Mouse (Mus musculus): ENCODE data around the gene Lancl2.

Gene Lancl2

DNA sequence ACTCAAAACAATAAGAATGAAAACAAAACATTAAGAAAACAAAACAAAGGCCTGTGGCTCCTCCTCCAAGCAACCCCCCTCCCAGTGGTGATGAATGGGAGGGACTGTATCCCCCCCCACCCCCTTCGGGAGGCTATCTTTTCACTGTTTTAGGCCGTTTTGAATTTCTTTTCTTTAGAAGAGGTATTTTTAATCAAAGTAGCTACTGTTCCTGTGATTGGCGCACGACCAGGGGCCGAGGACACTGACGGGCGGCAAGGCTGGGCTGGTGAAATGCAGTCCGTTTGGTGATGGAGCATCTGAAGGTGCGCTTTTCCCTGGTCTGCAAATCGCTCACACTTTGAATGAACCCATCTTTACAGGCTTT, at the start of gene Lancl2:
TSS of gene Lancl2 (plus strand) at position 165 of the 367 bp plus-strand sequence.
- DNase-seq = peak in 1 of 2 experiments; percentile 63

DNA sequence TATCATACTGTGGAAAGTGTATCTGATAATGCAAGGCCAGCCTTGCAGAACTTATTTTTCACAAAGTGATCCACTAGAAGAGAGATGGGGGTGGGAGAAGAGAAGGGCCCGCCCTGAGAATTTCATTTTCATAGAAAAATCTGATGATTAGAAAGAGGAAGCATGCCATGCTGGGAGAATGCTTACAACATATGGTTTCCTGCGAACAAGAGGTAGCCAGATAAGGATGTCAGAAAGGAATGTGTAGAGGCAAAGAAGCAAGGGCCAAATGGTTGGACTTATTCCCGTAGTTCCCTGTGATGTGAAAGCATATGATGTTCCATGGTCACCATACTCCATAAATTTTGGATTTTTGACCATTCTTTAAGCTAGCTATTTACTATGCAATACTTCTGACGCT, 41.0 kb upstream of the Lancl2 start:
- no peak for DNase-seq

DNA sequence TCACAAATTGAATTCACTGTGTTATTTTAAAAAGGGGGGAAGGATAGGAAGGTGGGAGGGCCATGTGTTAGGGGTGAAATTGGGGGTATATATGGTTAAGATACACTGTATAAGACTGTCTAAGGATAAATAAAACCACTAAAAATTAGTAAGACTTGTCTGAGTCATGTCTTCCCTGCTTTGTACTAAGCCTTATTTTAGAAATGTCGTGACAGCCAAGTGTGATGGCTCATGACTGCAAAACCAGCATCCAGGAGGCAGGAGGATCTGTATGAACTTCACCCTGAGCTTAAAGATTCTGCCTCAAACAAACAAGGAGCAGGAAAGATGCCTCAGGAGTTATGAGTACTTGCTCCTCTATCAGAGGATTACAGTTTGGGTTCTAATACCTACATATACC, 18.2 kb upstream of the Lancl2 start:
- DNase-seq = no peak

DNA sequence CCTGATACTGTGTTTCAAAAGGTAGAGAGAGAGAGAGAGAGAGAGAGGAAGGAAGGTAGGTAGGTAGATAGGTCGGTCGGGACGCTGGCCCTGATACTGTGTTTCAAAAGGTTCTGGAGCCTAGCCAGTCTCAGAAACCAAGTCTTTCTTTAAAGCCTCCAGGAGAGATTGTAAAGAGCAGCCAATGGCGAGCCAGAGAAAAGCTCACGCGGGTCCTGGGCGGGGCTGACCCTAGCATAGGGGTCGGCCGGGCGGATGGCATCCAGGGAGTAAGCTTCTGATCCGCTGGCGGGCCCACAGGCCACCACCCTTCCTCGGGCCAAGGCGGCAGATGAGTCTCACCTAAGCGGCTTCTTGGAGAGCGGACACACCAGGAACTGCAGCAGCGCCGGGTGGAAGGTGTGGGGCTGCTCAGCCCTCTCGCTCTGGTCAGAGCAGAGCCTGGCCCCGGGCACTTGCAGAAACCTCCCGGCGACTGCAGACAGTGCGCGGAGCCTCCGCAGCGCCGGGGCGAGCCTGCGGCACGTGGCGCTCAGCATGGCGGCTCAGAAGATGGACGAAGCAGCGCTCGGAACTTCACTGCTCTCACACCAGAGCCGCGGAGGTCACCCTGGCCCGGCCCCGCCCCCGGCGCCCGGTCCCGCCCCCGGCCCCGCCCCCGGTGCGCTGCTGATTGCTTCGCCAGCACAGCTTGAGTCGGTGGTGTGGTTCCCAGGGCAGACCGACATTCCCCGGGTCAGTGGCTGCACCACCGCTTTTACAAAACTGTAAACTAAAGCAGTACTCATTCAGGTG, 10.7 kb upstream of the Lancl2 start, which contains the start of gene Pyurf:
TSS of gene Pyurf (minus strand) at position 612 of the 795 bp plus-strand sequence.
- peak; percentile 93 to 95 for DNase-seq

DNA sequence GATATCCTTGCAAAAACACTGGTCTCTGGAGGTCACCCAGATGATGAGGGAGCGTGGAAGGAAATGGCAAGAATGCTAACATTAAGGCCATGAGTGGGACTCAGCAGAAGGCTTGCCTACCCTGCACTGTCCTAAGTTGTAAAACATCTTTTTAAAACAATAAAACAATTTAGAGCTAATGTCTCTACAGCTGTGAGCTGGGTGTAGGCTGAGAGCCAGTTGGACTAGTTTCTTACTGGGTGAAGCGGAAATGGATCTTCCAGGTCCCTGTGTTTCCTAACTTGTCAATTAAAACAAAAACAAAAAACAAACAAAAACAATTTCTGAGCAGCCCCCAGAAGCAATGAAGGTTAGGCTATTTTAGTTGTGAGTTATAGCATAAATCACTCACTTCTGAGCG, 9.2 kb upstream of the Lancl2 start:
- DNase-seq = no peak

DNA sequence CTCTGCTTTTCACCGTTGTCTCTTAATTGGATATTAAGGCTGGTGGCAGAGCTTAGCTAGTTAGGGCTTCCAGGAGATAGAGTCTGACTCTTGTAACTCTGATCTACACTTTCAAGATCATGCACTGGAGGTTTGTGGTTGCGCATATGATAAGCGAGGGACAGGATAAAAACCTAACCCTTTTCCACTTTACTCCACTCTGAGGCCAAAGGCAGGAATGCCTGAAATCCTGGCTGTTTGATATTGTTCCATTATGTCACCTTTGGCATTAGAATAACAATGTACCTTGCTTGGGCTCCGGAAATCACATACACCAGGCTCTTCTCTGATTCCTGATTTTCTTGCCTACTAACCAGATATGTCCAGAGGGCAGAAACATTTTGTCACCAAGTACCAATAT, 654 bp upstream of the Lancl2 start:
- no peak for DNase-seq

DNA sequence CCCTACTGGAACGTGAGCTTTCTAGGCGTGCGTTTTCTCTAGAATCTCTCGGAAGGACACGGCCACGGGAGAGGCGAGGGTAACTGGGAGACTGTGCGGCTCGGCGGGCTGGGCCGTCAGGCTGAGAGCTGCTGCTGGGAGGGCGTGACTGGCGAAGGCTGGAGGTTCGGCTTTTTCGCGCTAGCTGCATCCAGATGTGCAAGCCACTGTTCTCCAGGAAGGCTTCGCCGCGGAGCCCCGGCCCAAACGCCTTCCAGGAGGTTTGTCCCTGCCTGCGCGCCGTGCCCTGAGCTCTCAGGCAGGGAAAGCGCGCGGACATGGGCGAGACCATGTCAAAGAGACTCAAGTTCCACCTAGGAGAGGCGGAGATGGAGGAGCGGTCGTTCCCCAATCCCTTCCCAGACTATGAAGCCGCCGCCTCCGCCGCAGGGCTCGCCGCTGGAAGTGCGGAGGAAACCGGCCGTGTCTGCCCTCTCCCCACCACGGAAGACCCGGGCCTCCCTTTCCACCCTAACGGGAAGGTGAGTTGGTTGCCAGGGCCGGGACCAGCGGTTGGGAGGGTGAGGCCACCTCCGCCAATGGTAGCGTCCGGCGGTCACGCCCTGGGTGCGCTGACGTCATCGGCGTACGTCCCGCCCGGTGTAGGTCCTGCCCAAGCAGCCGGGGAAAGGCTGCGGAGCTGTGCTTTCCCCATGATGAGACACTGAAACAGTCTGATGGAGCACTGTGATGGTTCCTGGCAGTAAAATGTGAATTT, 581 bp downstream of the Lancl2 start:
- peak; percentile 97 to 98 for DNase-seq

DNA sequence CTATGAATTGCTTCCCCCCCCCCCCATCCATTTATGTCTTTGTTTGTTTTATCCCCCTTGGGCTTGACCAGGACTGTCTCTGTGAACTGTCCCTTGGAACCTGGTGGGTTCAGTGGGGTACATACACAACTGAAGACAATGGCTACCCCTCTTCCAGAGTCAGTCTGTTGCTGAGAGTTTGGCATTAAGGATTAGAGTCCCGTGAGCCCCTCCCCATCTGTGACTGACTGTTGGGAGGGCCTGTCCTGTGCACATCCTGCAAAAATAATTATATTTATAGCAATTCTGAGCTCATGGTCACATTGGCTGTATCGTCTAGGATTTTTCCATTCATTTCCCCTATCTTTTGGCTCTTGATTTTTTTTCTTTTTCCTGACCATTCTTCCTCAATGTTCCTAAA, 1.4 kb downstream of the Lancl2 start:
- DNase-seq = peak; percentile 15 to 18

DNA sequence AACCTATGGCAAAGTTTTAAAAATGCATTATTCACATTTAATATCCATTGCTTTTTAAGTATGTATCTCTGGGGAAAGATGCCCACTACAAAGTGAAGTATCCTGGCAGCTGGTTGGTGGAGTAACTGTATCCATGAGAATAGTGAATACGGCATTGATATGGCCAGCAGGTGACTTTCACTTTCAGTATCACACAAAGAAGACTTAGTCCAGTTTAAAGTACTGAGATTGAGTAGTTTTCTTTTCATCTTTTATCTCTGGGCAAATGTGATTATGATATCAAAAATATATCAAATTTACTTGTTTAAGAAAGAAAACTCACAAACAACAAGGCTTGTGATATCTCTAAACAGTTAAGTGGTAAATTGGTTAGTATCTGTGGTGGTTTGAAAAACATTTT, 4.4 kb downstream of the Lancl2 start:
- DNase-seq = no peak

DNA sequence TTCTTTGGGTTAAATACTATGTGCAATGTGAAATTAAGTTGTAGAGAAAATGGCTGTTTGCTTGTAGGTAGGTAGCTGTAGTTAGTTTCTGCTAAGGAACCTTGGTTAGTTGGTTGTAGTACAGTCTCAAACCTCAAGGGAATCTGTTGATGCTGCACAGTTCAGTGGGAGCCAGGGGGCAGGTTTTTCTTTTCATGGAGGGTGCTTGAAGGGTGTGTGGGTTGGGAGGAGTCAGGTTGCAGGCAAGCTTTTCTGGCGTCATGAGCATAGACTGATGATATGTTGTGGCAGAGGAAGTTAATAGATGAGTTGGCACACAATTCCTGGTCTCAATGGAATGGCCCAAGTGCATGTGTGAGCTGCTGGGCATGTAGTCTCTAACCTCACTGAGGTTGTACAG, 9.4 kb downstream of the Lancl2 start:
- DNase-seq = no peak

DNA sequence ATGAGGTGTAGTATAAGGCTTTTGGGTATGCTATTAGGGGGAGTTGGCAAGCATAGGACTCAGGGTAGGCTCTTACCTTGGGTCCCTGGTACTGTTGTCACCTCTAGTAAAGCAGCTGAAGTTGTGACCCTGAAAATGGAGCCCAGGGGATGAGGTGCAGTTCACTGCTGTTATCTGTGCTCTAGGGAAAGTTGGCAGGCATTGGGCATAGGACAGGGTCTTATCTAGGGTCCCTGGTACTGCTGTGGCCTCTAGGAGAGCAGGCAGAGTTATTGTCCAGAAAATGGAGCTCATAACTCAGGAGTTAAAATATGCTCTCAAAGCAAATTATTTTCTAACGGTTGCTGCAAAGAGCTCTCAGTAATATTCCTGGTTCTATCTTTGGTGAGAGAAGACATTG, 19.0 kb downstream of the Lancl2 start:
- no peak for DNase-seq

DNA sequence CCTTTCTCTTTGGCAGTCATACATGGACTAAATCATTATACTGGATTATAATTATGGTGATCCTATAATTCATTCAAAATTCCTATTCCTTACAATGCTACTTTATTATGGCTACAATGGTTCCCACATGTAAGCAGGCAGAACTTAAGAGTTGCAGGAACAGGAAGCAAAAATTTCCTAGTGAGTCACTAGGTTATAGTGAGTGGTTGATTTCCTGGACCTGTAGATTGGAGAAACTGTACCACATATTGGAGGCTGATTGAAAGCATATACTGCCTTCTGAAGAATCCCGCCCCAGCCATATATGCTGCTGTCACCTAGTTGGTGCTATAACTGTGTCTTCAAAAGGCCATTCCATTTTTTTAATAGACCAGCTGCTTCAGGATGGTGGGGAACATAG, 40.4 kb downstream of the Lancl2 start:
- no peak for DNase-seq

DNA sequence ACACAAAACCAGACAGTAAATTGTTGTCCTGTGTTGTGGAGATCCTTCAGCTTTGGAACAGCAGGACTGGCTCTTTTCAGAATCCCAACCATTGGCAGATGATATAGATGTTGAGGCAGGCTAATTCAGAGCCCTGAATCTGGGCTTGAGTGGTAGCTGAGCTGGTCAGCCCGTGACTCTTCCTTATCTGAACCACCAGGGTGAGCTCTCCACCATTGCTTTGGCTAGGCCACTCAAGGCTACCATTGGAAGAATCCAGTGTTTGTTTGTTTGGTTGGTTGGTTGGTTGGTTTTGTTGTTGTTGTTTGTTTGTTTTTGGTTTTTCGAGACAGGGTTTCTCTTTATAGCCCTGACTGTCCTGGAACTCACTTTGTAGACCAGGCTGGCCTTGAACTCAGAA, 41.0 kb downstream of the Lancl2 start:
- DNase-seq = peak; percentile 12 to 47

DNA sequence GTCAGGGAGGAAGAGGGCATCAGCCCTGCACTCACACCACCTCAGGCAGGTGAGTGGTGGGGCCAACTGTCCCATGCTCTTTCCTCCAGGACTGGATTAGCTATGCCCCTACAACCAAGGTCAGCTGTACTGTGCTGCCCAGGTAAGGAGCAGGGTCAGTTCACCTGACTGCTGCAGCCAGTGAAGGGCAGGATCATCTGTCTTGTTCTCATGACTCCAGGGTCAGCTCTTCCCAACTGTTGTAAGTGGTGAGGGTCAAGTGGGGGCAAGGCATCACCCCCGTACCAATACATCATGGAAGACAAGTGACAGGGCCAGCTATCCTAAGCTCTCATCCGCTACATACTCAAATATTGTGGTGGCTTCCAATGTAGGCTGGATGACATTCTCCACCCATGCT, 41.8 kb downstream of the Lancl2 start:
- no peak for DNase-seq

DNA sequence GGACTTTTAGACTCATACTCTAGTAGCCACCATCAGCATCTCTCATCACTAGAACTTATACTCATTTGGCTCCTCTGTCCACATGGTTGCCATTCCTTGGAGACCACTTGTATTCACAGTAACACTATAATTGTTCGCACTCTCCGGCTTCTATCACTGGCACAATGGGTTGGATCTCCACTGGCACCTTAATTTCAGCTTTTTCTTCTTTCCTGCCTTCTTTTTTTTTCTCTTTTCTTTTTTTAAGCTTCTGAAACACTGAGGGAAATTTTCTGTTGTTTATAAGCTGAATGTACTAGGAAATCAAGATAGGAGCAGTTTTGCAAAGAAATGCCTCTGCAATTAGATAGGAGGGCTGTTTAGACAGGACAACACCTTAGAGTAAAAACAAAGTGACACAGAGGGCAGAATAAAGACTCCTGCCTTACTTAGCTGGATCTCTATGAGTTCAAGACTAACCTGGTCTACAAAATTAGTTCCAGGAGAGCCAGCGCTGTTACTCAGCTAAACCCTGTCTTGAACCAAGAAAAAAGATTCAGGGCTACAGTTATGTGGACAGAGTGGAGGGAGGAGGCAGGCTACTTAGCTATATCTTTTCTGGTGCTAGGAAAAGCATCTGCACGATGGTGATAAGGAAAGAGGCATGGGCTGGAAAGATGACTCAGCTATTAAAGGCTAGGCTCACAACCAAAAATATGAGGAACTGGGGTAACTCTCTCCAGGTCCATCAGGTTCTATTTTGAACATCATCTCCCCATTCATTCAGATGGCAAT, 42.8 kb downstream of the Lancl2 start:
- DNase-seq = no peak

DNA sequence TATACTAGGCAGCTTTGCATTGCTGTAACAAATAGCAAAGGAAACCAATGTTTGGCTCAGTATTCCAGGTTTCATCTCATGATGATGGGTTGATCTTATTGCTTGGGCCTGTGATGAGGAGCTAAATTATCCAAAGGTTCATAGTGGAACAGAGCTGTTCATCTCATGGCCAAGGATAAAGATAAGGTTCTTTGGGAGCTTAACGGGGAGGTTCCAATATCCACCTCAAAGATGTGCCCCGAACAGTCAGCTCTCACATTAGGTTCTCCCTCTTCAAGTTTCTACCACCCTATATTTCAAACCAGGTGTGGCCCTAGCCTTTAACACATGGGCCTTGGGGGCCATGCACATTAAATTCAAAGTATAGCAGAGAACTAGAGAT, 43.4 kb downstream of the Lancl2 start:
- no peak for DNase-seq

DNA sequence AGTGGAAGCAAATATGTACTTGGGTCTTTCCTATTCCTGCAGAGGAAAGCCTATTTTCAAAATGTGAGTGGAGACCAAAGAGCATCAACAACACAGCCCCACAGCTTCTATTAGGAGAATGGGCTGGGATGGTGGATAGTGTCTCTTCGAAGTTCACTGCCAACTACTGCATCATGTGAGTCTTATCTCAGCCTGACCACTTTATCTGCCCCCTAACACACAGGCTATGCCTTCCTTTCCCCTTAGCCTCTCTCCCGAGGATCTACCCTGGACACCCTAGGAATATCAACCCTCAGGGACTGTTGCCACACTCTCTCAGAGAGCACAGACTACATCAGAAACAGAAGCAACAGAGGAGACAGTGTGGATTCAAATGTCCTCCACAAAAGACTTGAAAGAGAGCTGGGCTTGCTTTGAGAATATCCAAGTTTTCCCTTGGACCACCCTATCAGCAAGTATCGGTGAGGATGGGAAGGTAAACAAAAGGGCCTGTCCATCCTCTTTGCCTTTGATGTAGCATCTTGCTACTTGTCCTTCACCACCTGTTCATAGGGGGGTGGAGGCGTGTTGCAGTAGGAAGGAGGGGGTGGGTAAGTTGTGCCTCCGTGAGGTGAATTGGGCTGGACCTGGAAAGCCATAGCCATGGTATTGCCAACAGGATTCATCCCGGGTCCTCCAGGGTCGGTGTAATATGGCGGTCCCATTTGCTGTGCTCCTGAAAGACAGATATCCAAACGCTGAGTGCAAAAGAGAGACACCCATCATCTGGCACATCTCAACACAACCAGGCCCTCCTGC, 51.8 kb downstream of the Lancl2 start:
- no peak for DNase-seq

DNA sequence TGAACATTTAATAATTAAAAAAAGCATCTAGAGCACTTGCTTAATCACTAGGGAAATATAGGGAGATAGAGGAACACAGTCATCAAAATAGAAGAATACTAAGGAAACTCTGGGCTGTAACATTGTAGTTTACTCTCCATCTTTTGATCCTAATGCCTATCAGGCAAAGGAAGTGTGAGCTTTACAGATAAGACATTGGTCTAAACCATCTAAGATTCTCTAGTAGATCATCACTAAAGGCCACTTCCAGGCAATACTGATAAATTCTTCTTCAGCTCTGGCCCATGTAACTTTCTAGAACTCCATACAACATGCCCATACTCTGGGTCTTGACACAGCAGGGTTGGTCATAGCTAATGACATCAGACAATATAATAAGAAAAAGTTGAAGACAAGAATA, 60.7 kb downstream of the Lancl2 start:
- DNase-seq = no peak

DNA sequence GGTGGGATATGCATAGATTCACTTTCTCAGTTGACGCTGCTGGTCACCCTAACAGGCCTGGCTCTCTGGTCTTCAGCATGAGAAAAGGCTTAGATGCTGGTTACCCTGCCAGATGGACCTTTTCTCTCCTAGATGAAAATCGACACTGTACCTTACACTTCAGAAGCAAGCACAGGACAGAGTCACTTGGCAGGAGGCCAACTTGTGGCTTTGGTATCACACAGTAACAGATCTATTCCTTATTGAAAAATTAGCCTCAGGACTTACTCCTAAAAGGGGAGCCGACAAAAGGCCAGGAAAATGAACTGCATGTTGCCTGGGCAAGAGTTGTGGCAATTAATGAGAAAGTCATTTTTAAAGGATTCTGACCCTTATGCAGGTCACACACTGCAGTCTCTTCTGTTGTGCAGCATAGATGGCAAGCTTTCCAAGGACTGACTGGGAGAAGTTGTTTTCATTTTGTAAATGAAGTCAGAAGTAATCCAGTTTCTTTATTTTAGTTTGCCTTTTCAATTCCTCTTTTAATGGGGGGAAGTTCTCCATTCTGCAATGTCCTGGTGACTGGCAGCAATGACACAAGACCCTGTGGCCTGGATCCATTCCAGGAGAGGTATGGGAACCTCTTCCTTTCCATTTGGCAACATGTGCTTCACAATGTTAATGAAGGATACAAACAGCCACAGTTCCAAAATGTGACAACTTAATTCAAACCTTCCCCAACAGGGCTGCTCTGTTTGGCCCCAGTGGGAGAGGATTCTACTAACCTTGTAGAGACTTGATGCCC, 62.9 kb downstream of the Lancl2 start:
- peak; percentile 7 to 19 for DNase-seq

DNA sequence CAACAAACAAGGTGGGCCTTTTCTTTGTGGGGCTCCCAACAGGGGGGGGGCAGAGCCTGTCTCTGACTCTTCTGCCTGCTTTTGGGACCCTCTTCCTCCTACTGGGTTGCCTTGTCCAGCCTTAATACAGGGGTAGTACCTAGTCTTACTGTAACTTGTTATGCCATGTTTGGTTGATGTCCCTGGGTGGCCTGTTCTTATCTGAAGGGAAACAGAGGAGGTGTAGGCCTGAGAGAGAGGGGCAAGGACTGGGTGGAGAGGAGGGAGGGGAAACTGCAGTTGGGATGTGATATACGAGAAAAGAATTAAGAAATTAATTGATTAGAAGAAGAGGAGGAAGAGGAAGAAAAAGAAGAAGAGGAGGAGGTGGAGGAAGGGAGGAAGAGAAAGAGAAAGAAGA, 63.9 kb downstream of the Lancl2 start:
- no peak for DNase-seq

DNA sequence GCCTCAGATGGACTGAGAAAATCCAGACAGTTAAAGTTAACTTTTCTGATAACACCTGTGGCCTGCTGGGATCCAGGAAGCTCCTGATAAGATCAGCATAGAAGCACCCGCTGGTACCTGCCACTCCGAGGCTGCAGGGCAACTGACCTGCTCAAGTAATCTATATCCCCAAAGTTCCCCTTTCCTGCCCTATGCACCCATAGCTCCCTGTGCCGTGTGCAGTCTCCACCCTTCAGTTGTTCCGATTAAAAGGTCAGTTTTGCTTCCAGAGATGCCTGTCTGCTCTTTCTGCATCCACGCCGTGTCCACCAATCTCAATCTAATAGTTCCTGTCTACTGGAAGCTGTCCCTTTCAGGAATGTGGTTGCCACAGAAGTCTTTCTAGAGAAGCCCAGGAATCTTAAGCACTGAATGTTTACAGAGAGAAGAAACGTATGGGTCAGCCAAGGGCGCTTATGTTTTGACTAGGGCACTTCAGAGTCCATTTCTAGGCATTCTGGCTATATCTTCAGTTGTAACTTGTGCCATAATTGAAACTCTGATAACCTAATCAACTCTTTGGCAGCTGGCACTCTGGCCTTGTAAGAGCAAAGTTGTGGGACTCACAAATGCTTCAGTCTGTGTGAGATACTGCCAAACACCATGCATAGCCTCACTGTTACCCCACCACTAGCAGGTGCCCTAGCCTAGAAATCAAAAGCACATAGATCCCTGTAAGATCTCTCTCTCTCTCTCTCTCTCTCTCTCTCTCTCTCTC, 65.0 kb downstream of the Lancl2 start:
- no peak for DNase-seq

Measured in kidney, postnatal 36 days (tissue).